Mouse (Mus musculus): ENCODE measurements around the gene Myoz2.

- TF ChIP-seq IRF4 (IDR thresholded peaks at IDR 0.05; ENCODE audit: low read depth, low read length) (no peak), EP300 (IDR thresholded peaks at IDR 0.05; ENCODE audit: low read length) (no peak), CTCF (conservative IDR thresholded peaks at IDR 0.05 in 1 of 2, IDR thresholded peaks at IDR 0.05 in 1 of 2; ENCODE audit: low read depth in 2 of 2, low read length in 2 of 2) (no peak), TCF12 (IDR thresholded peaks at IDR 0.05; ENCODE audit: low read depth, low read length) (no peak), POLR2A (IDR thresholded peaks at IDR 0.05; ENCODE audit: low read depth, low read length) (no peak), USF1 (IDR thresholded peaks at IDR 0.05; ENCODE audit: low read depth, low read length) (no peak), USF2 (conservative IDR thresholded peaks at IDR 0.05; ENCODE audit: low read depth, low read length) (no peak), MAX (IDR thresholded peaks at IDR 0.05; ENCODE audit: low read length) (no peak), E2F4 (IDR thresholded peaks at IDR 0.05; ENCODE audit: insufficient replicate concordance, low read depth, low read length) (no peak), POLR2AphosphoS2 (IDR thresholded peaks at IDR 0.05; ENCODE audit: low read depth, low read length) (no peak), ELF1 (IDR thresholded peaks at IDR 0.05; ENCODE audit: low read depth, low read length) (no peak), TBP (conservative IDR thresholded peaks at IDR 0.05; ENCODE audit: low read depth, low read length) (no peak)
These were observed 46.9 kb upstream of the Myoz2 start for GRCm38 (mm10) chr3:123081665-123082064.

Measured in CH12.LX (cell line).